Mouse (Mus musculus) hindbrain, embryonic 13.5 days (tissue): ENCODE measurements around the gene Mfsd4a. TPM values are rescaled to one million over a fixed set of nuclear protein-coding genes. Genes with fewer than 3 reads are reported as not detected.

Source experiments
- ATAC-seq: fragments of 200-750 bp; cut with Nextera tagmentation; 2 replicates; pipeline ENCODE4 v1.8.0; 2017; ENCODE audit warnings: moderate TSS enrichment; ENCODE audit not compliant: low FRiP score
- H3K27ac ChIP-seq: fragments of 300-500 bp; sonication (generic); 2 replicates; pipeline ENCODE4 v1.5.1; 2015; ENCODE audit warnings: inconsistent platforms, mild to moderate bottlenecking, moderate library complexity
- H3K27me3 ChIP-seq: fragments of 300-500 bp; sonication (generic); 2 replicates; pipeline ENCODE4 v1.6.1; 2015; ENCODE audit warnings: mild to moderate bottlenecking, inconsistent platforms
- H3K36me3 ChIP-seq: fragments of 300-500 bp; sonication (generic); 2 replicates; pipeline ENCODE4 v1.6.1; 2015; ENCODE audit warnings: mild to moderate bottlenecking, inconsistent platforms
- H3K4me1 ChIP-seq: fragments of 300-500 bp; sonication (generic); replicated peaks from 2 replicates; pipeline ENCODE4 v1.6.1; 2015; ENCODE audit warnings: inconsistent platforms
- H3K4me2 ChIP-seq: fragments of 300-500 bp; sonication (generic); 2 replicates; pipeline ENCODE4 v1.6.1; 2015; ENCODE audit warnings: inconsistent platforms, mild to moderate bottlenecking, moderate library complexity
- H3K4me3 ChIP-seq: fragments of 300-500 bp; sonication (generic); 2 replicates; pipeline ENCODE4 v1.5.1; 2015; ENCODE audit warnings: mild to moderate bottlenecking, inconsistent platforms
- H3K9ac ChIP-seq: fragments of 300-500 bp; sonication (generic); 2 replicates; pipeline ENCODE4 v1.6.1; 2015; ENCODE audit warnings: mild to moderate bottlenecking, inconsistent platforms
- H3K9me3 ChIP-seq: fragments of 300-500 bp; sonication (generic); 2 replicates; pipeline ENCODE4 v1.6.1; 2016; ENCODE audit warnings: inconsistent platforms
- WGBS: fragments of 180-500 bp; shearing (Covaris S2); methylation state at CpG from one replicate; pipeline ENCODE4 v1.1.7; 2015; 5-methylcytosine and 5-hydroxymethylcytosine counted together
- polyA plus RNA-seq: library from polyadenylated mRNA; unstranded; fragments of >200 nt; fragmentation: Nextera tagmentation; extraction: Ambion mirVana; gene quantifications from 2 replicates; pipeline ENCODE4 v1.2.1, GENCODE M21; 2015

Mfsd4a gene
- polyA plus RNA-seq, 1 experiment from 2014 or later, result 7.2 TPM

- 91% methylated on average over 4 of the region's 4 CpGs for WGBS
- ATAC-seq, result no peak
Observed at GRCm38 (mm10) chr1:132093269-132093668, 25.4 kb upstream of the Mfsd4a start.

GRCm38 (mm10) chr1:132090266-132090665, 22.4 kb upstream of the Mfsd4a start:
- no peak for ATAC-seq
- Histone ChIP-seq H3K4me1 (no peaks in the 10 kb centered on the region), H3K27ac (no peak overlapping the region), H3K4me3 (no peak overlapping the region), H3K36me3 (no peaks in the 10 kb centered on the region), H3K9ac (no peak overlapping the region), H3K9me3 (no peaks in the 10 kb centered on the region), H3K27me3 (no peaks in the 10 kb centered on the region), H3K4me2 (no peak overlapping the region)
- 80% methylated on average over 4 of the region's 4 CpGs for WGBS

More at GRCm38 (mm10) chr1:132093269-132093668, 25.4 kb upstream of the Mfsd4a start:
- H3K4me2 ChIP-seq, result no peak overlapping the region
- H3K36me3 ChIP-seq, result no peaks in the 10 kb centered on the region
- no peak overlapping the region for H3K27ac ChIP-seq
- H3K4me3 ChIP-seq, result no peak overlapping the region
- H3K4me1 ChIP-seq, result no peaks in the 10 kb centered on the region
- H3K9me3 ChIP-seq, result no peaks in the 10 kb centered on the region
- H3K9ac ChIP-seq, result no peak overlapping the region
- no peaks in the 10 kb centered on the region for H3K27me3 ChIP-seq

- H3K9ac ChIP-seq, result no peak overlapping the region
- no peak overlapping the region for H3K27ac ChIP-seq
- H3K4me2 ChIP-seq, result no peak overlapping the region
- H3K27me3 ChIP-seq, result no peaks in the 10 kb centered on the region
- ATAC-seq, result no peak
- H3K4me3 ChIP-seq, result no peak overlapping the region
- no peaks in the 10 kb centered on the region for H3K36me3 ChIP-seq
- no peaks in the 10 kb centered on the region for H3K4me1 ChIP-seq
- no peaks in the 10 kb centered on the region for H3K9me3 ChIP-seq
- 85% methylated on average over 6 of the region's 6 CpGs for WGBS
Observed at GRCm38 (mm10) chr1:132089767-132090166, 21.9 kb upstream of the Mfsd4a start.

GRCm38 (mm10) chr1:132088181-132088671, 20.4 kb upstream of the Mfsd4a start:
- 88% methylated on average over 5 of the region's 5 CpGs for WGBS
- no peaks in the 10 kb centered on the region for H3K27me3 ChIP-seq
- H3K27ac ChIP-seq, result no peak overlapping the region
- H3K9ac ChIP-seq, result no peak overlapping the region
- no peaks in the 10 kb centered on the region for H3K9me3 ChIP-seq
- H3K36me3 ChIP-seq, result no peaks in the 10 kb centered on the region
- H3K4me2 ChIP-seq, result no peak overlapping the region
- no peak overlapping the region for H3K4me3 ChIP-seq
- H3K4me1 ChIP-seq, result no peaks in the 10 kb centered on the region
- no peak for ATAC-seq

- Histone ChIP-seq H3K27me3 (no peaks in the 10 kb centered on the region), H3K27ac (no peak overlapping the region), H3K4me2 (no peak overlapping the region), H3K4me3 (no peak overlapping the region), H3K4me1 (no peaks in the 10 kb centered on the region), H3K9me3 (no peaks in the 10 kb centered on the region), H3K9ac (no peak overlapping the region), H3K36me3 (no peaks in the 10 kb centered on the region)
- 74% methylated on average over 7 of the region's 7 CpGs for WGBS
- no peak for ATAC-seq
Observed at GRCm38 (mm10) chr1:132085181-132086049, 17.6 kb upstream of the Mfsd4a start.

- ATAC-seq, result no peak
- Histone ChIP-seq H3K27ac (no peak overlapping the region), H3K36me3 (no peaks in the 10 kb centered on the region), H3K9ac (no peak overlapping the region), H3K4me2 (no peak overlapping the region), H3K4me1 (no peaks in the 10 kb centered on the region), H3K27me3 (no peaks in the 10 kb centered on the region), H3K9me3 (no peaks in the 10 kb centered on the region), H3K4me3 (no peak overlapping the region)
- WGBS, result 90% methylated on average over 2 of the region's 2 CpGs
Observed at GRCm38 (mm10) chr1:132078413-132078812, 10.6 kb upstream of the Mfsd4a start.

GRCm38 (mm10) chr1:132075576-132075975, 7.7 kb upstream of the Mfsd4a start:
- no peak overlapping the region for H3K4me2 ChIP-seq
- H3K9me3 ChIP-seq, result no peaks in the 10 kb centered on the region
- H3K9ac ChIP-seq, result no peak overlapping the region
- no peaks in the 10 kb centered on the region for H3K36me3 ChIP-seq
- no peak overlapping the region for H3K27ac ChIP-seq
- H3K27me3 ChIP-seq, result peaks cover 4% of the 10 kb centered on the region
- H3K4me1 ChIP-seq, result no peaks in the 10 kb centered on the region
- H3K4me3 ChIP-seq, result no peak overlapping the region
- WGBS, result 86% methylated on average over 10 of the region's 10 CpGs
- ATAC-seq, result no peak

- Histone ChIP-seq H3K4me2 (no peak overlapping the region), H3K9ac (no peak overlapping the region), H3K4me1 (peaks cover 13% of the 10 kb centered on the region), H3K9me3 (no peaks in the 10 kb centered on the region), H3K27me3 (peaks cover 50% of the 10 kb centered on the region), H3K4me3 (no peak overlapping the region), H3K36me3 (no peaks in the 10 kb centered on the region), H3K27ac (no peak overlapping the region)
- no peak for ATAC-seq
- WGBS, result 92% methylated on average over 3 of the region's 3 CpGs
Observed at GRCm38 (mm10) chr1:132070659-132071058, 2.8 kb upstream of the Mfsd4a start.

- Histone ChIP-seq H3K36me3 (no peaks in the 10 kb centered on the region), H3K4me3 (no peak overlapping the region), H3K4me1 (peaks cover 13% of the 10 kb centered on the region), H3K9me3 (no peaks in the 10 kb centered on the region), H3K9ac (no peak overlapping the region), H3K27me3 (peaks cover 54% of the 10 kb centered on the region), H3K4me2 (no peak overlapping the region), H3K27ac (no peak overlapping the region)
- no peak for ATAC-seq
- WGBS, result 87% methylated on average over 8 of the region's 8 CpGs
Observed at GRCm38 (mm10) chr1:132069436-132069835, 1.6 kb upstream of the Mfsd4a start.

- WGBS, result 83% methylated on average over 8 of the region's 8 CpGs
- peaks cover 55% of the 10 kb centered on the region for H3K27me3 ChIP-seq
Observed at GRCm38 (mm10) chr1:132065475-132066172, 2.2 kb downstream of the Mfsd4a start.

GRCm38 (mm10) chr1:132065001-132065400, 2.9 kb downstream of the Mfsd4a start:
- WGBS, result 50% methylated on average over 1 of the region's 1 CpGs
- H3K4me1 ChIP-seq, result peaks cover 13% of the 10 kb centered on the region
- no peak overlapping the region for H3K4me3 ChIP-seq
- peaks cover 50% of the 10 kb centered on the region for H3K27me3 ChIP-seq
- no peak for ATAC-seq
- H3K27ac ChIP-seq, result no peak overlapping the region
- H3K9ac ChIP-seq, result no peak overlapping the region
- no peaks in the 10 kb centered on the region for H3K9me3 ChIP-seq
- no peak overlapping the region for H3K4me2 ChIP-seq
- H3K36me3 ChIP-seq, result no peaks in the 10 kb centered on the region

More at GRCm38 (mm10) chr1:132065475-132066172, 2.2 kb downstream of the Mfsd4a start:
- Histone ChIP-seq H3K4me2 (no peak overlapping the region), H3K4me1 (peaks cover 13% of the 10 kb centered on the region), H3K9me3 (no peaks in the 10 kb centered on the region), H3K4me3 (no peak overlapping the region), H3K36me3 (no peaks in the 10 kb centered on the region), H3K27ac (no peak overlapping the region), H3K9ac (no peak overlapping the region)
- no peak for ATAC-seq

- Histone ChIP-seq H3K9ac (no peak overlapping the region), H3K36me3 (no peaks in the 10 kb centered on the region), H3K27ac (no peak overlapping the region), H3K4me1 (peaks cover 12% of the 10 kb centered on the region), H3K27me3 (peaks cover 31% of the 10 kb centered on the region), H3K4me2 (no peak overlapping the region), H3K9me3 (no peaks in the 10 kb centered on the region), H3K4me3 (no peak overlapping the region)
- WGBS, result 82% methylated on average over 4 of the region's 4 CpGs
- no peak for ATAC-seq
Observed at GRCm38 (mm10) chr1:132063096-132063495, 4.8 kb downstream of the Mfsd4a start.
